Mouse (Mus musculus): ENCODE measurements around the gene Nr1h4. TPM values are rescaled to one million over a fixed set of nuclear protein-coding genes. Genes with fewer than 3 reads are reported as not detected.

Nr1h4 gene
- polyA plus RNA-seq, 1 experiment from 2014 or later, result not detected

DNA sequence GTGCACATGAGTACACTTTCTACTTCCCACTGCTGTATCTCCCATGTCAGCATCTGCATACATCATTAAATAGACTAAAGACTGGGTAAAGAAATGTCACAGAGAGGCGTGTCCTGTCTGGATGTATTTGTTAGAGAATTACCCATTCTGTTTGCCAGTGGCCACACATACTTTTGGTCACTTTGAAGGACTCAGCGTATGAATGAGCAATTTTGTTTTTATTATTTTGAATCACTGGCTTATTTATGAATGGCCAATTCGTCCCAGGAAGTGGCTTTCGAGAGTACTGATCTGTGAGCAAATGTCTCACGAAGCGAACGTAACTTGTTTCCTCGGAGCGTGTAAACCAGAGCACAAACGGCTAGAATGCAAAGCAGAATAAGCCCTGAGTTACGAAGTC lies 72.4 kb downstream of the Nr1h4 start:
- Histone ChIP-seq H3K4me2 (ENCODE audit: low read depth, severe bottlenecking) (no peak overlapping the region), H3K27me3 (ENCODE audit: control insufficient read depth, insufficient read depth, low read length) (no peaks in the 10 kb centered on the region), H3K9me3 (ENCODE audit: control insufficient read depth, low read length) (no peaks in the 10 kb centered on the region), H3K27ac (replicated peaks; ENCODE audit: low read depth, low read length) (no peak overlapping the region), H3K4me1 (ENCODE audit: control insufficient read depth, insufficient read depth, low read length) (no peaks in the 10 kb centered on the region), H3K36me3 (ENCODE audit: control insufficient read depth, insufficient read depth, low read length) (no peaks in the 10 kb centered on the region), H3K9ac (ENCODE audit: low read length) (no peak overlapping the region), H3K4me3 (ENCODE audit: low read depth, low read length) (no peak overlapping the region)
- no peak for ATAC-seq (ENCODE audit: insufficient number of reproducible peaks, low FRiP score, low TSS enrichment, low read depth)
- WGBS, result 91% methylated on average over 11 of the region's 11 CpGs
- no peak for DNase-seq (ENCODE audit: low spot score)

- ATAC-seq (ENCODE audit: insufficient number of reproducible peaks, low FRiP score, low TSS enrichment, low read depth) (no peak), DNase-seq (ENCODE audit: low spot score) (no peak)
- Histone ChIP-seq H3K27ac (replicated peaks; ENCODE audit: low read depth, low read length) (no peak overlapping the region), H3K4me1 (ENCODE audit: control insufficient read depth, insufficient read depth, low read length) (no peaks in the 10 kb centered on the region), H3K9me3 (ENCODE audit: control insufficient read depth, low read length) (no peaks in the 10 kb centered on the region), H3K36me3 (ENCODE audit: control insufficient read depth, insufficient read depth, low read length) (no peaks in the 10 kb centered on the region), H3K27me3 (ENCODE audit: control insufficient read depth, insufficient read depth, low read length) (no peaks in the 10 kb centered on the region), H3K4me2 (ENCODE audit: low read depth, severe bottlenecking) (no peak overlapping the region), H3K4me3 (ENCODE audit: low read depth, low read length) (no peak overlapping the region), H3K9ac (ENCODE audit: low read length) (no peak overlapping the region)
- WGBS, result 87% methylated on average over 3 of the region's 3 CpGs
These were observed 74.6 kb downstream of the Nr1h4 start for GRCm38 (mm10) chr10:89458770-89459169.

DNA sequence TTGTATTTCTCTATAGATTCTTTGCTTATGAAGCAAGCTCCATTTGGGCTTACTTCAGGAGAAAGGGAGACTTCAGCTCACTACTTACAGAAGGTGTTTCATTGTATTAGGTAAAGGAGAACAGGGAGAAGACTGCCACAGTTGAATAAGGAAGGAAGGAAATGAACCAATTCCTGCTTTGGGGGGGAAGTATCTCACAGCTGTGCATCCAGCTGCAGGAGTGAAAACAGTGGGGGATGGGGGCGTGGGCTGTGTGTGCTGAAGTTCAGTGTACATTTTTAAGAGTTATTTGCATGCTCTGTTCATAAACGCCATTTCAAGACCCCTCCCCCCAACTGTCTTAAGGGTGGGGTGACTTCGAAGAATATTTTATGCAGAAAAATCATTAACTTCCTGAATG lies 79.6 kb downstream of the Nr1h4 start:
- H3K9ac ChIP-seq (ENCODE audit: low read length), result no peak overlapping the region
- H3K27me3 ChIP-seq (ENCODE audit: control insufficient read depth, insufficient read depth, low read length), result no peaks in the 10 kb centered on the region
- H3K4me2 ChIP-seq (ENCODE audit: low read depth, severe bottlenecking), result no peak overlapping the region
- no peaks in the 10 kb centered on the region for H3K9me3 ChIP-seq (ENCODE audit: control insufficient read depth, low read length)
- H3K27ac ChIP-seq (replicated peaks; ENCODE audit: low read depth, low read length), result no peak overlapping the region
- no peaks in the 10 kb centered on the region for H3K4me1 ChIP-seq (ENCODE audit: control insufficient read depth, insufficient read depth, low read length)
- H3K4me3 ChIP-seq (ENCODE audit: low read depth, low read length), result no peak overlapping the region
- WGBS, result 83% methylated on average over 3 of the region's 3 CpGs
- no peak for DNase-seq (ENCODE audit: low spot score)
- no peak for ATAC-seq (ENCODE audit: insufficient number of reproducible peaks, low FRiP score, low TSS enrichment, low read depth)
- no peaks in the 10 kb centered on the region for H3K36me3 ChIP-seq (ENCODE audit: control insufficient read depth, insufficient read depth, low read length)

- Histone ChIP-seq H3K4me1 (ENCODE audit: control insufficient read depth, insufficient read depth, low read length) (no peaks in the 10 kb centered on the region), H3K4me3 (ENCODE audit: low read depth, low read length) (no peak overlapping the region), H3K36me3 (ENCODE audit: control insufficient read depth, insufficient read depth, low read length) (no peaks in the 10 kb centered on the region), H3K9ac (ENCODE audit: low read length) (no peak overlapping the region), H3K4me2 (ENCODE audit: low read depth, severe bottlenecking) (no peak overlapping the region), H3K27ac (replicated peaks; ENCODE audit: low read depth, low read length) (no peak overlapping the region), H3K9me3 (ENCODE audit: control insufficient read depth, low read length) (no peaks in the 10 kb centered on the region), H3K27me3 (ENCODE audit: control insufficient read depth, insufficient read depth, low read length) (no peaks in the 10 kb centered on the region)
- ATAC-seq (ENCODE audit: insufficient number of reproducible peaks, low FRiP score, low TSS enrichment, low read depth), result no peak
- DNase-seq (ENCODE audit: low spot score), result no peak
- 90% methylated on average over 15 of the region's 15 CpGs for WGBS
These were observed 80.2 kb downstream of the Nr1h4 start for GRCm38 (mm10) chr10:89453068-89453641.

- Histone ChIP-seq H3K4me3 (ENCODE audit: low read depth, low read length) (no peak overlapping the region), H3K9me3 (ENCODE audit: control insufficient read depth, low read length) (no peaks in the 10 kb centered on the region), H3K4me2 (ENCODE audit: low read depth, severe bottlenecking) (no peak overlapping the region), H3K9ac (ENCODE audit: low read length) (no peak overlapping the region), H3K27ac (replicated peaks; ENCODE audit: low read depth, low read length) (no peak overlapping the region), H3K36me3 (ENCODE audit: control insufficient read depth, insufficient read depth, low read length) (no peaks in the 10 kb centered on the region), H3K27me3 (ENCODE audit: control insufficient read depth, insufficient read depth, low read length) (no peaks in the 10 kb centered on the region), H3K4me1 (ENCODE audit: control insufficient read depth, insufficient read depth, low read length) (no peaks in the 10 kb centered on the region)
- ATAC-seq (ENCODE audit: insufficient number of reproducible peaks, low FRiP score, low TSS enrichment, low read depth), result no peak
- DNase-seq (ENCODE audit: low spot score), result no peak
- WGBS, result 74% methylated on average over 10 of the region's 10 CpGs
These were observed 83.0 kb downstream of the Nr1h4 start for GRCm38 (mm10) chr10:89450411-89450810.

GRCm38 (mm10) chr10:89444381-89444780 lies 89.0 kb downstream of the Nr1h4 start:
- H3K27ac ChIP-seq (replicated peaks; ENCODE audit: low read depth, low read length), result no peak overlapping the region; the same call in 1 of the 2 replicates
- no peaks in the 10 kb centered on the region for H3K27me3 ChIP-seq (ENCODE audit: control insufficient read depth, insufficient read depth, low read length)

DNA sequence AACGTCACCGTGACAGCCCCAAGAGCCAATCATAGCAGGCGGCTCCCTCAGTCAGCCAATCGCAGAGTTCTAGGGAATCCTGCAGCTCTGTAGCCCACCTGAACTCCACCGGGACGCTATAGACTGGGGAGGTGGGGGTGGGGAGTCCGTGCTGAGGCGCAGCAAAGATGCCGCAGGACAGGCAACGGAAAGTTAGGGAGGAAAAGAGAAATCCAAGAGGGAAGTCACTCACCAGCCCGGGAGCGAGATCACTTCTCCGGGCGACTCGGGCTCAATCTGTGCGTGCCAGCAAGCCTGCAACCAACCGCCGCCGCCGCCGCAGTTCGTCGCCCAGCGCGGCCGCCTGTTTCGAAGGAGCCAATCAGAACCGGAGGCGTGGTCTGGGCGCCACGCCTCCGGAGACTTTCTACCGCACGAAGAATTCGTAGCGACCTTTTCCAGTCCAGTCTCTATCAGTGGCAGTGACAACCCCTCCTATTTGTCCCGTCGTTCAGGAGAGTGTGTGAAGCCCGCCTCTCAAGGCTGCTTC lies 89.7 kb downstream of the Nr1h4 start, which contains the start of gene Gas2l3:
Gene Gas2l3, minus strand, starts transcription at position 345 of the 529 bp plus-strand sequence.
- DNase-seq (ENCODE audit: low spot score) (peak; percentile 89), ATAC-seq (ENCODE audit: insufficient number of reproducible peaks, low FRiP score, low TSS enrichment, low read depth) (peak; percentile 97)
- WGBS, result under 1% methylated on average over 39 of the region's 39 CpGs
- H3K4me2 ChIP-seq (ENCODE audit: low read depth, severe bottlenecking), result peak within 1 kb of the TSS; percentile 93
- H3K27me3 ChIP-seq (ENCODE audit: control insufficient read depth, insufficient read depth, low read length), result no peaks in the 10 kb centered on the region
- no peaks in the 10 kb centered on the region for H3K9me3 ChIP-seq (ENCODE audit: control insufficient read depth, low read length)
- H3K4me1 ChIP-seq (ENCODE audit: control insufficient read depth, insufficient read depth, low read length), result peaks cover 7% of the 10 kb centered on the region; the same call in 1 of the 2 replicates
- H3K9ac ChIP-seq (ENCODE audit: low read length), result peak within 1 kb of the TSS; percentile 61
- H3K27ac ChIP-seq (replicated peaks; ENCODE audit: low read depth, low read length), result no peak within 1 kb of the TSS; the same call in 1 of the 2 replicates
- no peaks in the 10 kb centered on the region for H3K36me3 ChIP-seq (ENCODE audit: control insufficient read depth, insufficient read depth, low read length)
- H3K4me3 ChIP-seq (ENCODE audit: low read depth, low read length), result peak within 1 kb of the TSS; percentile 45

More at GRCm38 (mm10) chr10:89444381-89444780, 89.0 kb downstream of the Nr1h4 start:
- WGBS, result 56% methylated on average over 3 of the region's 3 CpGs
- ATAC-seq (ENCODE audit: insufficient number of reproducible peaks, low FRiP score, low TSS enrichment, low read depth) (no peak), DNase-seq (ENCODE audit: low spot score) (no peak)
- Histone ChIP-seq H3K4me2 (ENCODE audit: low read depth, severe bottlenecking) (peak overlapping the region; percentile 93), H3K9ac (ENCODE audit: low read length) (peak overlapping the region; percentile 61; the same call in 1 of the 2 replicates), H3K9me3 (ENCODE audit: control insufficient read depth, low read length) (no peaks in the 10 kb centered on the region), H3K36me3 (ENCODE audit: control insufficient read depth, insufficient read depth, low read length) (no peaks in the 10 kb centered on the region), H3K4me3 (ENCODE audit: low read depth, low read length) (peak overlapping the region; percentile 45; the same call in 1 of the 2 replicates), H3K4me1 (ENCODE audit: control insufficient read depth, insufficient read depth, low read length) (peaks cover 7% of the 10 kb centered on the region; the same call in 1 of the 2 replicates)

GRCm38 (mm10) chr10:89443115-89443622 lies 90.2 kb downstream of the Nr1h4 start:
- peaks cover 7% of the 10 kb centered on the region; the same call in 1 of the 2 replicates for H3K4me1 ChIP-seq (ENCODE audit: control insufficient read depth, insufficient read depth, low read length)
- H3K4me3 ChIP-seq (ENCODE audit: low read depth, low read length), result peak overlapping the region; percentile 45
- no peaks in the 10 kb centered on the region for H3K27me3 ChIP-seq (ENCODE audit: control insufficient read depth, insufficient read depth, low read length)
- ATAC-seq (ENCODE audit: insufficient number of reproducible peaks, low FRiP score, low TSS enrichment, low read depth) (peak; percentile 4; the same call in 1 of the 2 replicates), DNase-seq (ENCODE audit: low spot score) (no peak)
- under 1% methylated on average over 17 of the region's 17 CpGs for WGBS
- peak overlapping the region; percentile 93 for H3K4me2 ChIP-seq (ENCODE audit: low read depth, severe bottlenecking)
- no peaks in the 10 kb centered on the region for H3K9me3 ChIP-seq (ENCODE audit: control insufficient read depth, low read length)
- no peak overlapping the region for H3K27ac ChIP-seq (replicated peaks; ENCODE audit: low read depth, low read length)
- H3K9ac ChIP-seq (ENCODE audit: low read length), result peak overlapping the region; percentile 61
- H3K36me3 ChIP-seq (ENCODE audit: control insufficient read depth, insufficient read depth, low read length), result no peaks in the 10 kb centered on the region
